Mouse (Mus musculus): ENCODE measurements around the gene N4bp1. TPM values are rescaled to one million over a fixed set of nuclear protein-coding genes. Genes with fewer than 3 reads are reported as not detected.

Gene N4bp1
- total and polyA plus RNA-seq, 2 experiments from 2014 or later: 4.9 to 15.5 TPM

GRCm38 (mm10) chr8:86834496-86835260 lies 50.4 kb downstream of the N4bp1 start:
- no peak for ATAC-seq
- no peak overlapping the region for H3K4me2 ChIP-seq (ENCODE audit: low read depth, low read length)

GRCm38 (mm10) chr8:86833937-86834336 lies 51.1 kb downstream of the N4bp1 start:
- 80% methylated on average over 1 of the region's 1 CpGs for WGBS
- Histone ChIP-seq H3K27ac (no peak overlapping the region), H3K36me3 (ENCODE audit: insufficient read depth, low read length) (no peaks in the 10 kb centered on the region; the same call in 1 of the 2 replicates), H3K9ac (replicated peaks; ENCODE audit: low read length) (no peak overlapping the region), H3K27me3 (ENCODE audit: insufficient read depth, low read length) (no peaks in the 10 kb centered on the region), H3K4me3 (ENCODE audit: low read length) (no peak overlapping the region), H3K9me3 (ENCODE audit: low read length) (no peaks in the 10 kb centered on the region), H3K4me2 (ENCODE audit: low read depth, low read length) (no peak overlapping the region), H3K4me1 (ENCODE audit: insufficient read depth, low read length) (no peaks in the 10 kb centered on the region)
- ATAC-seq (no peak), DNase-seq (ENCODE audit: low spot score) (no peak)
- TF ChIP-seq CTCF (IDR thresholded peaks at IDR 0.05; ENCODE audit: low read depth): no peak

More at GRCm38 (mm10) chr8:86834496-86835260, 50.4 kb downstream of the N4bp1 start:
- no peaks in the 10 kb centered on the region for H3K9me3 ChIP-seq (ENCODE audit: low read length)
- TF ChIP-seq CTCF (IDR thresholded peaks at IDR 0.05; ENCODE audit: low read depth): no peak
- no peak overlapping the region for H3K27ac ChIP-seq
- H3K4me1 ChIP-seq (ENCODE audit: insufficient read depth, low read length): no peaks in the 10 kb centered on the region
- 73% methylated on average over 8 of the region's 8 CpGs for WGBS
- no peaks in the 10 kb centered on the region for H3K27me3 ChIP-seq (ENCODE audit: insufficient read depth, low read length)
- H3K4me3 ChIP-seq (ENCODE audit: low read length): no peak overlapping the region
- H3K36me3 ChIP-seq (ENCODE audit: insufficient read depth, low read length): no peaks in the 10 kb centered on the region; the same call in 1 of the 2 replicates
- no peak for DNase-seq (ENCODE audit: low spot score)
- no peak overlapping the region for H3K9ac ChIP-seq (replicated peaks; ENCODE audit: low read length)

- ATAC-seq (no peak), DNase-seq (ENCODE audit: low spot score) (no peak)
- 64% methylated on average over 2 of the region's 2 CpGs for WGBS
- Histone ChIP-seq H3K36me3 (ENCODE audit: insufficient read depth, low read length) (no peaks in the 10 kb centered on the region), H3K27me3 (ENCODE audit: insufficient read depth, low read length) (no peaks in the 10 kb centered on the region), H3K4me1 (ENCODE audit: insufficient read depth, low read length) (no peaks in the 10 kb centered on the region), H3K9ac (replicated peaks; ENCODE audit: low read length) (no peak overlapping the region), H3K9me3 (ENCODE audit: low read length) (no peaks in the 10 kb centered on the region), H3K4me2 (ENCODE audit: low read depth, low read length) (no peak overlapping the region), H3K4me3 (ENCODE audit: low read length) (no peak overlapping the region), H3K27ac (no peak overlapping the region)
- TF ChIP-seq CTCF (IDR thresholded peaks at IDR 0.05; ENCODE audit: low read depth): no peak
These were observed 56.1 kb downstream of the N4bp1 start for GRCm38 (mm10) chr8:86828925-86829324.

- no peaks in the 10 kb centered on the region for H3K9me3 ChIP-seq (ENCODE audit: low read length)
- no peaks in the 10 kb centered on the region for H3K4me1 ChIP-seq (ENCODE audit: insufficient read depth, low read length)
- H3K9ac ChIP-seq (replicated peaks; ENCODE audit: low read length): no peak overlapping the region
- no peak for TF ChIP-seq CTCF (IDR thresholded peaks at IDR 0.05; ENCODE audit: low read depth)
- DNase-seq (ENCODE audit: low spot score) (no peak), ATAC-seq (no peak)
- no peak overlapping the region for H3K4me2 ChIP-seq (ENCODE audit: low read depth, low read length)
- H3K36me3 ChIP-seq (ENCODE audit: insufficient read depth, low read length): no peaks in the 10 kb centered on the region
- WGBS: 93% methylated on average over 5 of the region's 5 CpGs
- no peak overlapping the region for H3K27ac ChIP-seq
- no peak overlapping the region for H3K4me3 ChIP-seq (ENCODE audit: low read length)
- H3K27me3 ChIP-seq (ENCODE audit: insufficient read depth, low read length): no peaks in the 10 kb centered on the region
These were observed 57.9 kb downstream of the N4bp1 start for GRCm38 (mm10) chr8:86827199-86827598.

GRCm38 (mm10) chr8:86826538-86826937 lies 58.5 kb downstream of the N4bp1 start:
- Histone ChIP-seq H3K27me3 (ENCODE audit: insufficient read depth, low read length) (no peaks in the 10 kb centered on the region), H3K36me3 (ENCODE audit: insufficient read depth, low read length) (no peaks in the 10 kb centered on the region), H3K27ac (no peak overlapping the region), H3K4me3 (ENCODE audit: low read length) (no peak overlapping the region), H3K4me2 (ENCODE audit: low read depth, low read length) (no peak overlapping the region), H3K9me3 (ENCODE audit: low read length) (no peaks in the 10 kb centered on the region), H3K9ac (replicated peaks; ENCODE audit: low read length) (no peak overlapping the region), H3K4me1 (ENCODE audit: insufficient read depth, low read length) (no peaks in the 10 kb centered on the region)
- TF ChIP-seq CTCF (IDR thresholded peaks at IDR 0.05; ENCODE audit: low read depth): no peak
- ATAC-seq (no peak), DNase-seq (ENCODE audit: low spot score) (no peak)

- Histone ChIP-seq H3K4me2 (ENCODE audit: low read depth, low read length) (no peak overlapping the region), H3K4me3 (ENCODE audit: low read length) (no peak overlapping the region), H3K27me3 (ENCODE audit: insufficient read depth, low read length) (no peaks in the 10 kb centered on the region), H3K27ac (no peak overlapping the region), H3K36me3 (ENCODE audit: insufficient read depth, low read length) (no peaks in the 10 kb centered on the region), H3K9ac (replicated peaks; ENCODE audit: low read length) (no peak overlapping the region), H3K4me1 (ENCODE audit: insufficient read depth, low read length) (no peaks in the 10 kb centered on the region), H3K9me3 (ENCODE audit: low read length) (no peaks in the 10 kb centered on the region)
- DNase-seq (ENCODE audit: low spot score): no peak
- 75% methylated on average over 9 of the region's 9 CpGs for WGBS
- ATAC-seq: no peak
- no peak for TF ChIP-seq CTCF (IDR thresholded peaks at IDR 0.05; ENCODE audit: low read depth)
These were observed 59.2 kb downstream of the N4bp1 start for GRCm38 (mm10) chr8:86825674-86826448.

- no peak overlapping the region for H3K4me3 ChIP-seq (ENCODE audit: low read length)
- H3K27ac ChIP-seq: no peak overlapping the region
- H3K9ac ChIP-seq (replicated peaks; ENCODE audit: low read length): no peak overlapping the region
- 19% methylated on average over 4 of the region's 4 CpGs for WGBS
- H3K4me2 ChIP-seq (ENCODE audit: low read depth, low read length): no peak overlapping the region
- no peak for TF ChIP-seq CTCF (IDR thresholded peaks at IDR 0.05; ENCODE audit: low read depth)
- H3K36me3 ChIP-seq (ENCODE audit: insufficient read depth, low read length): no peaks in the 10 kb centered on the region
- ATAC-seq: no peak
- H3K4me1 ChIP-seq (ENCODE audit: insufficient read depth, low read length): no peaks in the 10 kb centered on the region
- H3K27me3 ChIP-seq (ENCODE audit: insufficient read depth, low read length): no peaks in the 10 kb centered on the region
- H3K9me3 ChIP-seq (ENCODE audit: low read length): no peaks in the 10 kb centered on the region
- DNase-seq (ENCODE audit: low spot score): no peak
These were observed 60.3 kb downstream of the N4bp1 start for GRCm38 (mm10) chr8:86824735-86825134.

Data from hindbrain, postnatal 0 days (tissue).